Mouse (Mus musculus): Measurements from ENCODE around the gene Zfand2a.
A peak's percentile ranks its signal among the peaks of the same experiment; 100 is the strongest.

The Zfand2a gene

GRCm38 (mm10) chr5:139464874-139465273, 19.5 kb downstream of the Zfand2a start:
- no peak for DNase-seq

GRCm38 (mm10) chr5:139460384-139461067, 23.8 kb downstream of the Zfand2a start, which contains the start of gene 3110082I17Rik:
Gene 3110082I17Rik, minus strand, starts transcription at chr5:139460527.
- DNase-seq: peak; percentile 97 to 98

GRCm38 (mm10) chr5:139459938-139460337, 24.4 kb downstream of the Zfand2a start:
- DNase-seq: peak in 1 of 2 experiments; percentile 6

GRCm38 (mm10) chr5:139457241-139457640, 27.1 kb downstream of the Zfand2a start:
- no peak for DNase-seq

- no peak for DNase-seq
Measured at GRCm38 (mm10) chr5:139455166-139455565, 29.2 kb downstream of the Zfand2a start.

- no peak for DNase-seq
Measured at GRCm38 (mm10) chr5:139453031-139453430, 31.3 kb downstream of the Zfand2a start.

- DNase-seq: peak; percentile 4 to 10
Measured at GRCm38 (mm10) chr5:139449926-139450325, 34.4 kb downstream of the Zfand2a start.

- DNase-seq: peak; percentile 34 to 43
Measured at GRCm38 (mm10) chr5:139449161-139449791, 35.1 kb downstream of the Zfand2a start.

- DNase-seq: no peak
Measured at GRCm38 (mm10) chr5:139448025-139448424, 36.3 kb downstream of the Zfand2a start.

- DNase-seq: no peak
Measured at GRCm38 (mm10) chr5:139445258-139445657, 39.1 kb downstream of the Zfand2a start.

GRCm38 (mm10) chr5:139442962-139443361, 41.4 kb downstream of the Zfand2a start:
- no peak for DNase-seq

GRCm38 (mm10) chr5:139442428-139442827, 41.9 kb downstream of the Zfand2a start:
- DNase-seq: no peak

GRCm38 (mm10) chr5:139441726-139442018, 42.7 kb downstream of the Zfand2a start:
- DNase-seq: no peak

GRCm38 (mm10) chr5:139440926-139441725, 43.2 kb downstream of the Zfand2a start:
- no peak for DNase-seq

GRCm38 (mm10) chr5:139440451-139440850, 43.9 kb downstream of the Zfand2a start:
- DNase-seq: no peak

GRCm38 (mm10) chr5:139438440-139438839, 45.9 kb downstream of the Zfand2a start:
- no peak for DNase-seq

GRCm38 (mm10) chr5:139437769-139438168, 46.6 kb downstream of the Zfand2a start:
- DNase-seq: no peak

GRCm38 (mm10) chr5:139434940-139435339, 49.4 kb downstream of the Zfand2a start:
- DNase-seq: no peak

- DNase-seq: no peak
Measured at GRCm38 (mm10) chr5:139433842-139434568, 50.3 kb downstream of the Zfand2a start.

GRCm38 (mm10) chr5:139432747-139433508, 51.4 kb downstream of the Zfand2a start:
- DNase-seq: no peak

- DNase-seq: no peak
Measured at GRCm38 (mm10) chr5:139432333-139432732, 52.0 kb downstream of the Zfand2a start.

GRCm38 (mm10) chr5:139429818-139430341, 54.5 kb downstream of the Zfand2a start:
- DNase-seq: no peak

Measured in B cell, adult 2 months (primary cell).